Mouse (Mus musculus) adrenal gland, postnatal 36 days (tissue): ENCODE results near the gene Trim12c. TPM values are rescaled to one million over a fixed set of nuclear protein-coding genes. Genes with fewer than 3 reads are reported as not detected.
A peak's percentile ranks its signal among the peaks of the same experiment; 100 is the strongest.
"Not testable (repeated sequence)": the region's sequence is repeated elsewhere in the genome, so short reads cannot be mapped to it uniquely, and the experiment has no call there.

ENCODE experiments used
- DNase-seq, 2 experiments: peaks; one replicate each; pipeline ENCODE4 v3.0.0; 2021; ENCODE audit warnings: mixed read lengths in 1 of 2
- long read RNA-seq, 2 experiments: library from polyadenylated mRNA; stranded (forward); transcript quantifications; one replicate each; pipeline ENCODE4 v2.0.0; 2021; ENCODE audit warnings: borderline sequencing depth in 2 of 2
- total RNA-seq, 2 experiments: library from RNA; stranded (reverse); gene quantifications; 2 replicates each; pipeline ENCODE4 v1.2.3; 2021

Gene Trim12c
- total RNA-seq: 10 to 100 TPM in 1 of 2 experiments, 1 to 10 TPM in 1; 9.9 to 14.6 TPM
- long read RNA-seq, experiment 1, partial matches to known transcripts: 0 of 7 reads
- long read RNA-seq, experiment 1, other reads (novel, unspliced or antisense): 7 of 7 reads
- long read RNA-seq, experiment 2: 0 reads

DNA sequence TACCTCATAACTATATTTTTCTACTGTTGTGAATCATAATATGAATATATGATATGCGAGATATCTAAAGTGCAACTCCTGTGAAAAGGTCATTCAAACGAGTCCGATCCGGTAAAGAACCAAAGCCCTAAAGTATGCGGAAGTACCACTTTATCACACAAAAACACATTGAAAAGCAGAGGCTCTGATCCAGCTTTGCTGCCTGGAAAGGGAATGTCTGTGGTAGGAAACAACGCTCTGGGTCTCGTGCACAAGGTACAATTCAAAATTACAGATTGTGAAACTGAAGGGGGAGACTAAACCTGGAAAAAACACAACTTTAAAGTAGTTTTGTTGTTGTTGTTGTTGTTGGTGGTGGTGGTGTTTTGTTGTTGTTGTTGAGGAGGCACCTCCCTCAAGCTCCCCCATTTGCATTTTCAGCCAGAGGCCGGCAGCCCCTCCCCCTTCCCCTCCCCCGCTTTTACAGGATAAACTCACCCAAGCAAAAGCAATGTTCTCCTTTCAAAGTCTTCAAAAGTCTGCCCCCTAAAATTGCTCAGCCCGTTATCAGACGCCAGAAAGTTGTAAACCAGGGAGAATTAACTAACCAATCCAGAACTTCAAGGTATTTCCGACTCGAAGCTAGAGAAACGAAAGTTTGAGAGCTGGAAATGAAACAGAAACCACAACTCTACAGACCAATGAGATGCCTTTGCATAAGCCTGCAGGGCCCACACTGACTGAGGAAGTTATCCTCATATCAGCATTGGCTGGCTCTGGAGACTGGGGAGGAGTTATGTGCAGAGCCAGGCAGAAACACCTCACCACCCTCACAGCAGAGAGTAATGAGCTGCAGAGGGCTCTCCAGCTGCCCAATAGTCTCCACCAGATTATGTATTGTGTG lies at the start of gene Trim12c:
Trim12c (minus strand) TSS at position 646 of the 883 bp plus-strand sequence.
- DNase-seq: peak; percentile 79 to 80

DNA sequence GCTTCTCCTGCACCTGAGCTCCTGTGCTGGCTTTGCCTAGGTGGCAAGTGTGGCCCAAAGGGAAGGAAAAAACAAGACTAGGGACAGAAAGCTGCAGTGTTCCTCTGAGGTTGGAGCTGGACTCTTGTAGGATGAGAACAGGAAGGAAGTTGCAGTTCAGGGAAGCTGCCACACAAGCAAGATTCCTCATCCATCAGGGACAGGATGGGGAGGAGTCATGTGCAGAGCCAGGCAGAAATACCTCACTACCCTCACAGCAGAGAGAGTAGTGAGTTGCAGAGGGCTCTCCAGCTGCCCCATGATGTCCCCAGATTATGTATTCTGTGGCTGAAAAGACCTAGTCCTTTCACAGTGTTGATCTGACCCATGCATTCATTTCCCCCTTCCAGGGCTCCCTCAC lies 48.0 kb upstream of the Trim12c start:
- no peak for DNase-seq

GRCm38 (mm10) chr7:104400698-104401097 lies 47.5 kb upstream of the Trim12c start, which contains the start of gene Trim30c:
TSS of gene Trim30c (minus strand) at chr7:104400837.
- DNase-seq: no peak

GRCm38 (mm10) chr7:104398492-104398891 lies 45.3 kb upstream of the Trim12c start:
- no peak for DNase-seq

GRCm38 (mm10) chr7:104369736-104370414 lies 16.7 kb upstream of the Trim12c start, which contains the start of gene Trim30b:
TSS of gene Trim30b (minus strand) at chr7:104369884.
- peak in 1 of 2 experiments; percentile 29 for DNase-seq

DNA sequence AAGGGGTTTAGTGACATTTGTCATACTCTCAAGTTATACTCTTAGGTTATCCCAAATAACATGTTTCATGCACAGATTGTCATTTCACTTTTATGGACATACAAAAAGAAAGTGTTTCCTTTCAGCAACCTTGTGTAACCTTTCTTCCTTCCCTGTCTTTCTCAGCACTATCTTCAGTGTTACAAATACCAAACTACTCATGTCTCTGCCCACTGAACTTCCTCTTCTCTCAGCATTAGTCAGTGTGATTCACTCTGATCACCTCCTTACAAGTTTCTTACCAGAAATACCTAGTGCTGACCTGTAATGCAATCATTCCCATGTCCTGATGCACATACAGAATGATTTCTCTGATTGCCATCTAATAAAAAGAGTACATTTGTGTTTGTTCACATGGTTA lies 13.2 kb upstream of the Trim12c start:
- no peak for DNase-seq

DNA sequence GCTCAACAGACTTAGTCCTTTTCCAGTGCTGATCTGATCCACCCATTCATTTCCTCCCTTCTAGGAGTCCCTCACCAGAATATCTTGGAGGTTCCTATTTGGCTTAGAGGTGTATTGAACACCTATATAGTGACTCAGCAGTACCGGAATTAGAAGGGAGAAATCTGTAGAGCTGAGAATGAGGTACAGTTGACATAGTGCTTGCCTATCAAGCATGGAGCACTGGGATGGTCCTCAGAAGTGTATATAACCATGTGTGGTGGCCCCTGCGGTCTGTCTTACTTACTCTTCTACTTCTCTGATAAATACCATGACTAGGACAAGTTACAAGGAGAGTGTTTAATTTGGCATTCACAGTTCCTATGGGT lies 422 bp upstream of the Trim12c start:
- DNase-seq: no peak

DNA sequence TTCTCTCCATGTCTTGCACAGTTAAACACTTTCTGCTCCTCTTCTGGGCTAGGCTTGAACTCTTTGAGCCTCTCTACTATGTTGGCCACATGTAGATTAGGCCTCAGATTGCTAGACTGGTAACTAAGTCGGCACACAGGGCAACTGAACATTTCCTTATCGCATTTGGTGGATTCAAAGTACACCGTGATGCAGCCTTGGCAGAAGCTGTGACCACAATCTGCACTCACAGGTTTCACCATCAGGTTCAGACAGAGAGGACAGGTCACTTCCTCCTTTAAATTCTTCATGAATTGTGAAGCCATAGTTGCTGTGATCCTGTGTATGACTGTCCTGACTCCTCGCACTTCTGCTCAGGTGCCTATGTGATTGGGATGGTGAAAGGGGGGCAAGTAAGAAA lies 5.1 kb downstream of the Trim12c start:
- not testable (repeated sequence) for DNase-seq

- DNase-seq: not testable (repeated sequence)
Measured at GRCm38 (mm10) chr7:104340744-104341143, 12.4 kb downstream of the Trim12c start.

GRCm38 (mm10) chr7:104335547-104335946 lies 17.6 kb downstream of the Trim12c start:
- not testable (repeated sequence) for DNase-seq

- DNase-seq: not testable (repeated sequence)
Measured at GRCm38 (mm10) chr7:104329171-104329570, 24.0 kb downstream of the Trim12c start, which contains the start of gene Trim34b. TSS of gene Trim34b (plus strand) at chr7:104329471.

- DNase-seq: no peak
Measured at GRCm38 (mm10) chr7:104322028-104322427, 31.1 kb downstream of the Trim12c start.

- DNase-seq: not testable (repeated sequence)
Measured at GRCm38 (mm10) chr7:104315369-104316080, 37.6 kb downstream of the Trim12c start, which contains the start of gene Trim12a. TSS of gene Trim12a (minus strand) at chr7:104315466.

GRCm38 (mm10) chr7:104314796-104315353 lies 38.3 kb downstream of the Trim12c start:
- DNase-seq: peak; percentile 11 to 27

DNA sequence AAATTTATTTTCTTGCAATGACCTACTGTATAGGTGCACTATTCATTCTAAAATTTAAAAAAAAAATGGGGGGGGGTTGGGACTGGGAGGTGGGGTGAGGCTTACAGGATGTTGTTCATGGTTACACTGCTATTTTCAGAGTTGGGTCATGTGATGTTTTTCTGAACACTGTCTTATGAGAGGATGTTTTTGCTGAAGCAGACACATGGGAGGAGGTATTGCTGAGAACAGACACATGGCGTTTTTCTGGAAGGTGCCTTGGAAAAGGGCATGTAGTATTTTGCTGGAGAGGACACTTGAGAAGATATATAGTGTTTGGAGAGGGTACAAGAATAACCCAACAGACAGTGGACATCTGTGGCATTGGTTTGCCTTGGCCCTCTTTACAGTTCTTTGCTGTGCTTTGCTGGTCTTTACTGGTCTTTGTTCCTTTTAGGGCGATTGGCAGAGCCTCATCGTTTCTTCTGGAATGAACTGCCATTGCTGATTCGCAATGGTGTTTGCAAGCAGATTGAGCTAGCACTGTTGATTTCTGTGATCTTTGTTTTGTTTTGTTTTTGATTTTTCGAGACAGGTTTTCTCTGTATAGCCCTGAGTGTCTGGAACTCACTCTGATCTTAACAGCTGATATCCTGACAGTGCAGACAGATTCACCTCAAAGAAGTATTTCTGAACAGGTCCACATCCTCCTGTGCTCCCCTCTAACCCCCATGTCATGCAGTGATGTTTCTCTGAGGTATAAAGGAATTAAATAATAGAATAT lies 61.3 kb downstream of the Trim12c start:
- DNase-seq: no peak

DNA sequence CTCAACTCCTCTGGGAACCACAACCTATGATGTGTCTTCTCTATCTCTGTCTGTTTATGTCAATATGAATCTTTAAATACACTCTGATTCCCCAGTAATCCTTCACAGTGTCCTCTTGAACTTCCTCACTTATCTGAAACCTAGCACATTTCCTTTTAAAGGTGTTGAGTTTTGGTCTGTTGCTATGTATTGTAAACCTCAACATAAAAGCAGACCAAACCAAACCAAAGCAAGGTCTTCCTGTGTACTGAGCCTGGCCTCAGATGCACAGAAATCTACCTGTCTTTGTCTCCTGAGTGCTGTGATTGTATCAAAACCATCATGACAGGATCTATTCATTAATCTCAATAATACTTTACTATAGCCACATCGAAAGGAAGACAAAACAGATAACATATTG lies 62.5 kb downstream of the Trim12c start:
- no peak for DNase-seq
